Mouse (Mus musculus) mouse embryonic stem cell (cell line): ENCODE results near the gene Tmem253.
"Not testable (repeated sequence)": the region's sequence is repeated elsewhere in the genome, so short reads cannot be mapped to it uniquely, and the experiment has no call there.

ENCODE experiments used
- in situ Hi-C, 2 experiments: fragments of 300-500 bp; cut with MboI; formaldehyde crosslinking; loops; 1 replicate in 1 of 2; 3 replicates in 1 of 2; pipeline ENCODE4 v1.14.3; 2019 to 2020; ENCODE audit warnings: low sequenced_read_pairs in 2 of 2, low pct_unique_long_range_greater_than_20kb in 1 of 2, mixed read lengths in 1 of 2; ENCODE audit not compliant: unreplicated experiment in 1 of 2

Gene Tmem253

GRCm38 (mm10) chr14:52016625-52017405, 1.4 kb downstream of the Tmem253 start:
- in situ Hi-C loops, result loop anchor here in 1 of 2 experiments (25.0 kb wide), 1 partner anchor 1080 kb away; the partner anchor contains the start of genes Gm49342, Pip4p1 and Pnp

GRCm38 (mm10) chr14:52017662-52018061, 2.2 kb downstream of the Tmem253 start:
- in situ Hi-C loops, result loop anchor here in 1 of 2 experiments (25.0 kb wide), 1 partner anchor 1080 kb away; the partner anchor contains the start of genes Gm49342, Pip4p1 and Pnp

GRCm38 (mm10) chr14:52018248-52019050, 3.0 kb downstream of the Tmem253 start:
- in situ Hi-C loops, result loop anchor here in 1 of 2 experiments (25.0 kb wide), 1 partner anchor 1081 kb away; the partner anchor contains the start of genes Gm49342, Pip4p1 and Pnp

GRCm38 (mm10) chr14:52019051-52019589, 3.7 kb downstream of the Tmem253 start:
- in situ Hi-C loops, result loop anchor here in 1 of 2 experiments (25.0 kb wide), 1 partner anchor 1082 kb away; the partner anchor contains the start of genes Gm49342, Pip4p1 and Pnp

- in situ Hi-C loops, result loop anchor here (10.0 to 25.0 kb wide), 2 partner anchors 115 to 1082 kb away; partner anchors contain the start of genes Gm49342 (in 1 of the 2), Pip4p1 (in 1 of the 2) and Pnp (in 1 of the 2)
Measured at GRCm38 (mm10) chr14:52019590-52020340, 4.3 kb downstream of the Tmem253 start.

- in situ Hi-C loops, result loop anchor here (10.0 to 25.0 kb wide), 2 partner anchors 116 to 1083 kb away; partner anchors contain the start of genes Gm49342 (in 1 of the 2), Pip4p1 (in 1 of the 2) and Pnp (in 1 of the 2)
Measured at GRCm38 (mm10) chr14:52020486-52021137, 5.2 kb downstream of the Tmem253 start, which contains the start of gene Zfp219. Gene Zfp219, minus strand, starts transcription at chr14:52020733.

- in situ Hi-C loops, result loop anchor here (10.0 to 25.0 kb wide), 2 partner anchors 116 to 1084 kb away; partner anchors contain the start of genes Gm49342 (in 1 of the 2), Pip4p1 (in 1 of the 2) and Pnp (in 1 of the 2)
Measured at GRCm38 (mm10) chr14:52021138-52021529, 5.7 kb downstream of the Tmem253 start.

- in situ Hi-C loops, result loop anchor here (10.0 to 25.0 kb wide), 2 partner anchors 117 to 1084 kb away; partner anchors contain the start of genes Gm49342 (in 1 of the 2), Pip4p1 (in 1 of the 2) and Pnp (in 1 of the 2)
Measured at GRCm38 (mm10) chr14:52021568-52022212, 6.2 kb downstream of the Tmem253 start.

- in situ Hi-C loops, result loop anchor here (10.0 to 25.0 kb wide), 2 partner anchors 117 to 1085 kb away; partner anchors contain the start of genes Gm49342 (in 1 of the 2), Pip4p1 (in 1 of the 2) and Pnp (in 1 of the 2)
Measured at GRCm38 (mm10) chr14:52022244-52022708, 6.8 kb downstream of the Tmem253 start.

GRCm38 (mm10) chr14:52022709-52023459, 7.4 kb downstream of the Tmem253 start:
- in situ Hi-C loops, result loop anchor here (10.0 to 25.0 kb wide), 2 partner anchors 118 to 1086 kb away; partner anchors contain the start of genes Gm49342 (in 1 of the 2), Pip4p1 (in 1 of the 2) and Pnp (in 1 of the 2)

- in situ Hi-C loops, result loop anchor here (10.0 to 25.0 kb wide), 2 partner anchors 119 to 1087 kb away; partner anchors contain the start of genes Gm49342 (in 1 of the 2), Pip4p1 (in 1 of the 2) and Pnp (in 1 of the 2)
Measured at GRCm38 (mm10) chr14:52024133-52024532, 8.7 kb downstream of the Tmem253 start.

- in situ Hi-C loops, result loop anchor here in 1 of 2 experiments (10.0 kb wide), 1 partner anchor 122 kb away; no protein-coding TSS in a partner anchor
Measured at GRCm38 (mm10) chr14:52026342-52026741, 10.9 kb downstream of the Tmem253 start.

GRCm38 (mm10) chr14:52035926-52036325, 20.5 kb downstream of the Tmem253 start:
- in situ Hi-C loops, result no loop called here

- in situ Hi-C loops, result no loop called here
Measured at GRCm38 (mm10) chr14:52039332-52039731, 23.9 kb downstream of the Tmem253 start.

- in situ Hi-C loops, result not testable (repeated sequence)
Measured at GRCm38 (mm10) chr14:52042359-52042758, 26.9 kb downstream of the Tmem253 start, which contains the start of gene Olfr221. Gene Olfr221, minus strand, starts transcription at chr14:52042459.
